Mouse (Mus musculus): Measurements from ENCODE around the gene Adal.

The Adal gene

GRCm38 (mm10) chr2:121178828-121179479 is 38.7 kb downstream of the Adal start:
- no peak for DNase-seq (ENCODE audit: low spot score)

- no peak for DNase-seq (ENCODE audit: low spot score)
These were observed 43.2 kb downstream of the Adal start for GRCm38 (mm10) chr2:121183431-121183830.

- no peak for DNase-seq (ENCODE audit: low spot score)
These were observed 43.9 kb downstream of the Adal start for GRCm38 (mm10) chr2:121184142-121184541.

GRCm38 (mm10) chr2:121188530-121188929 is 48.3 kb downstream of the Adal start:
- no peak for DNase-seq (ENCODE audit: low spot score)

- DNase-seq (ENCODE audit: low spot score) = no peak
These were observed 55.2 kb downstream of the Adal start for GRCm38 (mm10) chr2:121195466-121195865.

- no peak for DNase-seq (ENCODE audit: low spot score)
These were observed 64.0 kb downstream of the Adal start for GRCm38 (mm10) chr2:121204276-121204675.
